Mouse (Mus musculus): ENCODE measurements around the gene Dlg2. TPM values are rescaled to one million over a fixed set of nuclear protein-coding genes. Genes with fewer than 3 reads are reported as not detected.

Dlg2 gene
- polyA plus RNA-seq, 1 experiment from 2014 or later: 28.3 TPM

GRCm38 (mm10) chr7:91444728-91445127 lies 968.3 kb downstream of the Dlg2 start:
- ATAC-seq: no peak
- Histone ChIP-seq H3K4me3 (ENCODE audit: low read length) (no peak overlapping the region), H3K36me3 (ENCODE audit: control insufficient read depth, insufficient read depth, low read length) (no peaks in the 10 kb centered on the region), H3K9ac (ENCODE audit: low read depth, low read length) (no peak overlapping the region), H3K4me1 (ENCODE audit: control insufficient read depth, insufficient read depth, low read depth, low read length) (peaks cover 5% of the 10 kb centered on the region), H3K27ac (ENCODE audit: low read depth, low read length) (no peak overlapping the region), H3K4me2 (ENCODE audit: low read length) (no peak overlapping the region), H3K27me3 (replicated peaks; ENCODE audit: control insufficient read depth, insufficient read depth, low read length) (no peaks in the 10 kb centered on the region), H3K9me3 (ENCODE audit: control insufficient read depth, low read length) (no peaks in the 10 kb centered on the region)
- WGBS: 75% methylated on average over 3 of the region's 3 CpGs

- no peak for ATAC-seq
Observed at GRCm38 (mm10) chr7:91456796-91457195, 980.3 kb downstream of the Dlg2 start.

GRCm38 (mm10) chr7:91457207-91457606 lies 980.7 kb downstream of the Dlg2 start:
- Histone ChIP-seq H3K9me3 (ENCODE audit: control insufficient read depth, low read length) (no peaks in the 10 kb centered on the region), H3K27me3 (replicated peaks; ENCODE audit: control insufficient read depth, insufficient read depth, low read length) (no peaks in the 10 kb centered on the region), H3K4me1 (ENCODE audit: control insufficient read depth, insufficient read depth, low read depth, low read length) (no peaks in the 10 kb centered on the region), H3K4me2 (ENCODE audit: low read length) (no peak overlapping the region), H3K27ac (ENCODE audit: low read depth, low read length) (no peak overlapping the region), H3K36me3 (ENCODE audit: control insufficient read depth, insufficient read depth, low read length) (no peaks in the 10 kb centered on the region), H3K9ac (ENCODE audit: low read depth, low read length) (no peak overlapping the region), H3K4me3 (ENCODE audit: low read length) (no peak overlapping the region)
- WGBS: 0% methylated on average over 1 of the region's 1 CpGs
- ATAC-seq: peak; percentile 87

More at GRCm38 (mm10) chr7:91456796-91457195, 980.3 kb downstream of the Dlg2 start:
- H3K27me3 ChIP-seq (replicated peaks; ENCODE audit: control insufficient read depth, insufficient read depth, low read length): no peaks in the 10 kb centered on the region
- H3K4me3 ChIP-seq (ENCODE audit: low read length): no peak overlapping the region
- H3K27ac ChIP-seq (ENCODE audit: low read depth, low read length): no peak overlapping the region
- H3K9me3 ChIP-seq (ENCODE audit: control insufficient read depth, low read length): no peaks in the 10 kb centered on the region
- H3K4me2 ChIP-seq (ENCODE audit: low read length): no peak overlapping the region
- H3K36me3 ChIP-seq (ENCODE audit: control insufficient read depth, insufficient read depth, low read length): no peaks in the 10 kb centered on the region
- WGBS: 17% methylated on average over 1 of the region's 1 CpGs
- H3K4me1 ChIP-seq (ENCODE audit: control insufficient read depth, insufficient read depth, low read depth, low read length): no peaks in the 10 kb centered on the region
- H3K9ac ChIP-seq (ENCODE audit: low read depth, low read length): no peak overlapping the region

GRCm38 (mm10) chr7:91461352-91461751 lies 984.9 kb downstream of the Dlg2 start:
- no peak for ATAC-seq

GRCm38 (mm10) chr7:91463256-91463655 lies 986.8 kb downstream of the Dlg2 start:
- Histone ChIP-seq H3K4me1 (ENCODE audit: control insufficient read depth, insufficient read depth, low read depth, low read length) (no peaks in the 10 kb centered on the region), H3K4me2 (ENCODE audit: low read length) (no peak overlapping the region), H3K27me3 (replicated peaks; ENCODE audit: control insufficient read depth, insufficient read depth, low read length) (no peaks in the 10 kb centered on the region), H3K4me3 (ENCODE audit: low read length) (no peak overlapping the region), H3K9ac (ENCODE audit: low read depth, low read length) (no peak overlapping the region; the same call in 1 of the 2 replicates), H3K9me3 (ENCODE audit: control insufficient read depth, low read length) (no peaks in the 10 kb centered on the region), H3K27ac (ENCODE audit: low read depth, low read length) (no peak overlapping the region), H3K36me3 (ENCODE audit: control insufficient read depth, insufficient read depth, low read length) (no peaks in the 10 kb centered on the region)
- ATAC-seq: no peak
- 65% methylated on average over 7 of the region's 7 CpGs for WGBS

More at GRCm38 (mm10) chr7:91461352-91461751, 984.9 kb downstream of the Dlg2 start:
- 73% methylated on average over 3 of the region's 3 CpGs for WGBS
- Histone ChIP-seq H3K27me3 (replicated peaks; ENCODE audit: control insufficient read depth, insufficient read depth, low read length) (no peaks in the 10 kb centered on the region), H3K36me3 (ENCODE audit: control insufficient read depth, insufficient read depth, low read length) (no peaks in the 10 kb centered on the region), H3K9ac (ENCODE audit: low read depth, low read length) (no peak overlapping the region), H3K4me3 (ENCODE audit: low read length) (no peak overlapping the region), H3K4me1 (ENCODE audit: control insufficient read depth, insufficient read depth, low read depth, low read length) (no peaks in the 10 kb centered on the region), H3K9me3 (ENCODE audit: control insufficient read depth, low read length) (no peaks in the 10 kb centered on the region), H3K4me2 (ENCODE audit: low read length) (no peak overlapping the region), H3K27ac (ENCODE audit: low read depth, low read length) (no peak overlapping the region)

GRCm38 (mm10) chr7:91467061-91467460 lies 990.6 kb downstream of the Dlg2 start:
- Histone ChIP-seq H3K9ac (ENCODE audit: low read depth, low read length) (no peak overlapping the region), H3K27me3 (replicated peaks; ENCODE audit: control insufficient read depth, insufficient read depth, low read length) (no peaks in the 10 kb centered on the region), H3K4me3 (ENCODE audit: low read length) (no peak overlapping the region), H3K36me3 (ENCODE audit: control insufficient read depth, insufficient read depth, low read length) (no peaks in the 10 kb centered on the region), H3K9me3 (ENCODE audit: control insufficient read depth, low read length) (no peaks in the 10 kb centered on the region), H3K27ac (ENCODE audit: low read depth, low read length) (no peak overlapping the region), H3K4me2 (ENCODE audit: low read length) (no peak overlapping the region), H3K4me1 (ENCODE audit: control insufficient read depth, insufficient read depth, low read depth, low read length) (no peaks in the 10 kb centered on the region)
- ATAC-seq: no peak
- 87% methylated on average over 3 of the region's 3 CpGs for WGBS

- H3K4me3 ChIP-seq (ENCODE audit: low read length): no peak overlapping the region
- H3K9me3 ChIP-seq (ENCODE audit: control insufficient read depth, low read length): no peaks in the 10 kb centered on the region
- no peak overlapping the region for H3K9ac ChIP-seq (ENCODE audit: low read depth, low read length)
- no peak overlapping the region for H3K4me2 ChIP-seq (ENCODE audit: low read length)
- H3K27ac ChIP-seq (ENCODE audit: low read depth, low read length): no peak overlapping the region
- H3K4me1 ChIP-seq (ENCODE audit: control insufficient read depth, insufficient read depth, low read depth, low read length): no peaks in the 10 kb centered on the region
- ATAC-seq: no peak
- H3K27me3 ChIP-seq (replicated peaks; ENCODE audit: control insufficient read depth, insufficient read depth, low read length): no peaks in the 10 kb centered on the region
- WGBS: 64% methylated on average over 3 of the region's 3 CpGs
- H3K36me3 ChIP-seq (ENCODE audit: control insufficient read depth, insufficient read depth, low read length): no peaks in the 10 kb centered on the region
Observed at GRCm38 (mm10) chr7:91479145-91479544, 1002.7 kb downstream of the Dlg2 start.

- no peak overlapping the region for H3K27ac ChIP-seq (ENCODE audit: low read depth, low read length)
- no peak overlapping the region for H3K4me3 ChIP-seq (ENCODE audit: low read length)
- H3K9me3 ChIP-seq (ENCODE audit: control insufficient read depth, low read length): no peaks in the 10 kb centered on the region
- no peak overlapping the region for H3K9ac ChIP-seq (ENCODE audit: low read depth, low read length)
- H3K4me1 ChIP-seq (ENCODE audit: control insufficient read depth, insufficient read depth, low read depth, low read length): no peaks in the 10 kb centered on the region
- no peak overlapping the region for H3K4me2 ChIP-seq (ENCODE audit: low read length)
- no peaks in the 10 kb centered on the region for H3K27me3 ChIP-seq (replicated peaks; ENCODE audit: control insufficient read depth, insufficient read depth, low read length)
- ATAC-seq: peak; percentile 69
- H3K36me3 ChIP-seq (ENCODE audit: control insufficient read depth, insufficient read depth, low read length): no peaks in the 10 kb centered on the region
- WGBS: 56% methylated on average over 1 of the region's 1 CpGs
Observed at GRCm38 (mm10) chr7:91481574-91482197, 1005.2 kb downstream of the Dlg2 start.

GRCm38 (mm10) chr7:91493234-91493633 lies 1016.8 kb downstream of the Dlg2 start:
- Histone ChIP-seq H3K36me3 (ENCODE audit: control insufficient read depth, insufficient read depth, low read length) (no peaks in the 10 kb centered on the region), H3K9me3 (ENCODE audit: control insufficient read depth, low read length) (no peaks in the 10 kb centered on the region), H3K9ac (ENCODE audit: low read depth, low read length) (no peak overlapping the region), H3K4me1 (ENCODE audit: control insufficient read depth, insufficient read depth, low read depth, low read length) (no peaks in the 10 kb centered on the region), H3K27ac (ENCODE audit: low read depth, low read length) (no peak overlapping the region), H3K27me3 (replicated peaks; ENCODE audit: control insufficient read depth, insufficient read depth, low read length) (no peaks in the 10 kb centered on the region), H3K4me3 (ENCODE audit: low read length) (no peak overlapping the region), H3K4me2 (ENCODE audit: low read length) (no peak overlapping the region)
- WGBS: 68% methylated on average over 3 of the region's 3 CpGs
- ATAC-seq: no peak
